Mouse (Mus musculus) small intestine, adult 2 months (tissue): Measurements from ENCODE around the gene Ppm1h.

Experiments used
- CTCF ChIP-seq: fragments of 200-500 bp; IDR thresholded peaks from 2 replicates; pipeline ENCODE4 v1.5.1; 2012; ENCODE audit warnings: low read depth, mild to moderate bottlenecking, control low read depth, inconsistent platforms, low read length, moderate library complexity, mixed read lengths; ENCODE audit not compliant: insufficient replicate concordance, insufficient read length; ENCODE audit errors: extremely low read depth
- POLR2A ChIP-seq: fragments of 200-500 bp; IDR thresholded peaks from 2 replicates; pipeline ENCODE4 v1.6.1; 2012; ENCODE audit warnings: low read depth, mild to moderate bottlenecking, control low read depth, inconsistent platforms, low read length, moderate library complexity

DNA sequence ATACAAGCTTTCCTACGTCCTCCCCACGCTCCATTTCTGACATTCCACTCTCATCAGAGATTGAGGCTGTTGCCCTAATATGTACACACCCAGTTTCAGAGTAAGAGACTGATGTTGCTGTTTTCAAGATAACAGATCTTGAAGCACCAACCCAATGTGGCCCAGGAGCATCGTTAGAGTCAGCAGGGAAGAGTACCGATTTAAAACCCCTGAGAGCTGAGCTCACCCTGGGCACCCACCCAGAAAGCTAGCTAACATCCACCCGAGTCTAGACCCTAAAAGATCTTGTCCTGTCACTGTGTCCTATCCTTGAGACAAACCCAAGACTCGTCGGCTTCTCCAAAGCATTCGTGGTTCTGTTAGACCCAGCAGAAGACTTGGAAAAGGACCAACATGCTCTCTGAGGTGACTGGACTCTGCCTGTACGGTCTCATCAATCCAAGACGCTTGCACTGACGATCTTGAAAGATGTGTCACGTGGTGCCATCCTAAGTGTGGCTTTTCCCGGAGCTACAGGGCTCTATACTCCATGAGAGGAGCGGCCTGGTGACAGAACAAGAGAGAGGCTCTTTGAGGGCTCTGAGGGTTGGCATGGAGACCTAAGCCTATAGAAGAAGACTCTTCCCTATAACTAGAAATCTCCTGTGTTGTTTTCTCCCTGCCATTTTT, 212.3 kb downstream of the Ppm1h start:
- TF ChIP-seq CTCF (no peak), POLR2A (no peak)
